Mouse (Mus musculus): ENCODE measurements around the gene Ints3. TPM values are rescaled to one million over a fixed set of nuclear protein-coding genes. Genes with fewer than 3 reads are reported as not detected.
A peak's percentile ranks its signal among the peaks of the same experiment; 100 is the strongest.

Gene Ints3
- polyA plus RNA-seq (2015; fragmentation: Nextera tagmentation; extraction: Ambion mirVana) = 30.8 and 31.7 TPM in 2 replicates

- H3K4me2 ChIP-seq (ENCODE audit: low read length) = peak within 1 kb of the TSS; percentile 91
- peak within 1 kb of the TSS; percentile 94 for H3K9ac ChIP-seq (ENCODE audit: low read depth, low read length)
- no peaks in the 10 kb centered on the region for H3K36me3 ChIP-seq (ENCODE audit: control insufficient read depth, insufficient read depth, low read length)
- peak within 1 kb of the TSS; percentile 95 for H3K27ac ChIP-seq (ENCODE audit: low read length)
- H3K4me1 ChIP-seq (ENCODE audit: control insufficient read depth, insufficient read depth, low read length) = peaks cover 22% of the 10 kb centered on the region
- H3K27me3 ChIP-seq (ENCODE audit: control insufficient read depth, insufficient read depth, low read depth, low read length) = no peaks in the 10 kb centered on the region
- no peaks in the 10 kb centered on the region for H3K9me3 ChIP-seq (replicated peaks; ENCODE audit: control insufficient read depth, low read length, poor library complexity, severe bottlenecking)
- peak within 1 kb of the TSS; percentile 71 for H3K4me3 ChIP-seq (ENCODE audit: low read depth, low read length)
- under 1% methylated on average over 50 of the region's 52 CpGs for WGBS
- peak; percentile 100 for ATAC-seq
Observed at GRCm38 (mm10) chr3:90433381-90434020, at the start of gene Ints3. TSS of gene Ints3 (minus strand) at chr3:90433622.

GRCm38 (mm10) chr3:90475831-90476611 is 42.6 kb upstream of the Ints3 start, which contains the start of gene Ilf2:
TSS of gene Ilf2 (plus strand) at chr3:90476126.
- H3K4me3 ChIP-seq (ENCODE audit: low read depth, low read length) = peak within 1 kb of the TSS; percentile 72
- under 1% methylated on average over 45 of the region's 45 CpGs for WGBS
- H3K9ac ChIP-seq (ENCODE audit: low read depth, low read length) = peak within 1 kb of the TSS; percentile 78
- peaks cover 3% of the 10 kb centered on the region; the same call in 1 of the 2 replicates for H3K36me3 ChIP-seq (ENCODE audit: control insufficient read depth, insufficient read depth, low read length)
- H3K27ac ChIP-seq (ENCODE audit: low read length) = peak within 1 kb of the TSS; percentile 91
- peaks cover 12% of the 10 kb centered on the region for H3K4me1 ChIP-seq (ENCODE audit: control insufficient read depth, insufficient read depth, low read length)
- no peaks in the 10 kb centered on the region for H3K27me3 ChIP-seq (ENCODE audit: control insufficient read depth, insufficient read depth, low read depth, low read length)
- H3K9me3 ChIP-seq (replicated peaks; ENCODE audit: control insufficient read depth, low read length, poor library complexity, severe bottlenecking) = no peaks in the 10 kb centered on the region
- peak; percentile 99 for ATAC-seq
- H3K4me2 ChIP-seq (ENCODE audit: low read length) = peak within 1 kb of the TSS; percentile 63

DNA sequence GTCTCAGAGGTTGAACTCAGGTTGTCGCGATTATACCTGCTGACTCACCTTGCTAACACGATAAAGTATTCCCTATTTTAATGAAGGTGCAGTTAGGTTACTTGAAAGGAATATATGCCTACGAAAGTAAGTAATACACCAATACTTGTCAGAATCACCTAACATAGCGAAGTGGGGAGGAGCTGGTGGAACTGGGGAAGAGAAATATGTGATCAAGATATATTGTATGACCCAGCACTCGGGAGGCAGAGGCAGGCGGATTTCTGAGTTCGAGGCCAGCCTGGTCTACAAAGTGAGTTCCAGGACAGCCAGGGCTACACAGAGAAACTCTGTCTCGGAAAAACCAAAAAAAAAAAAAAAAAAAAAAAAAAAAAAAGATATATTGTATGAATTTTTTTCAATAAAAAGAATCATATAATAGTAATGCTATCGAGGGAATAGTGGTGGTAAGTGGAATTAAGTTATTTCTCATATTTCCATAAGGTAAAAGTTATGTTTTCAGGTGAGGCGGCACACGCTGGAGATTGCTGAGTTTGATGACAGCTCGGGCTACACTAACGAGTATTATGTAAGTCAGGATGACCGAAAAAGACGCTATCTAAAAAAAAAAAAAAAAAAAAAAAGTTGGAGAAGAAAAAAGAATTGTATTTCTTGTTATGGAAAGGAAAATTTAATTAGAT is 41.9 kb upstream of the Ints3 start:
- Histone ChIP-seq H3K27me3 (ENCODE audit: control insufficient read depth, insufficient read depth, low read depth, low read length) (no peaks in the 10 kb centered on the region), H3K27ac (ENCODE audit: low read length) (no peak overlapping the region), H3K4me1 (ENCODE audit: control insufficient read depth, insufficient read depth, low read length) (peaks cover 12% of the 10 kb centered on the region), H3K9ac (ENCODE audit: low read depth, low read length) (no peak overlapping the region), H3K36me3 (ENCODE audit: control insufficient read depth, insufficient read depth, low read length) (0 out of 2 replicates have a peak, but pooled peaks cover 3% of the 10 kb centered on the region), H3K4me2 (ENCODE audit: low read length) (peak overlapping the region; percentile 45), H3K4me3 (ENCODE audit: low read depth, low read length) (peak overlapping the region; percentile 39), H3K9me3 (replicated peaks; ENCODE audit: control insufficient read depth, low read length, poor library complexity, severe bottlenecking) (no peaks in the 10 kb centered on the region)
- peak; percentile 46 for ATAC-seq
- 44% methylated on average over 15 of the region's 16 CpGs for WGBS

GRCm38 (mm10) chr3:90472213-90472612 is 38.8 kb upstream of the Ints3 start:
- no peak overlapping the region for H3K4me3 ChIP-seq (ENCODE audit: low read depth, low read length)
- no peak overlapping the region for H3K4me2 ChIP-seq (ENCODE audit: low read length)
- no peak overlapping the region for H3K9ac ChIP-seq (ENCODE audit: low read depth, low read length)
- H3K27me3 ChIP-seq (ENCODE audit: control insufficient read depth, insufficient read depth, low read depth, low read length) = 0 out of 2 replicates have a peak, but pooled peaks cover 3% of the 10 kb centered on the region
- 29% methylated on average over 3 of the region's 3 CpGs for WGBS
- H3K9me3 ChIP-seq (replicated peaks; ENCODE audit: control insufficient read depth, low read length, poor library complexity, severe bottlenecking) = no peaks in the 10 kb centered on the region
- H3K27ac ChIP-seq (ENCODE audit: low read length) = no peak overlapping the region
- no peaks in the 10 kb centered on the region for H3K36me3 ChIP-seq (ENCODE audit: control insufficient read depth, insufficient read depth, low read length)
- peaks cover 5% of the 10 kb centered on the region for H3K4me1 ChIP-seq (ENCODE audit: control insufficient read depth, insufficient read depth, low read length)
- ATAC-seq = no peak

GRCm38 (mm10) chr3:90467618-90468300 is 34.3 kb upstream of the Ints3 start:
- ATAC-seq = no peak
- Histone ChIP-seq H3K27me3 (ENCODE audit: control insufficient read depth, insufficient read depth, low read depth, low read length) (peaks cover 34% of the 10 kb centered on the region), H3K36me3 (ENCODE audit: control insufficient read depth, insufficient read depth, low read length) (no peaks in the 10 kb centered on the region), H3K9me3 (replicated peaks; ENCODE audit: control insufficient read depth, low read length, poor library complexity, severe bottlenecking) (no peaks in the 10 kb centered on the region), H3K4me2 (ENCODE audit: low read length) (no peak overlapping the region), H3K27ac (ENCODE audit: low read length) (no peak overlapping the region), H3K9ac (ENCODE audit: low read depth, low read length) (no peak overlapping the region), H3K4me3 (ENCODE audit: low read depth, low read length) (no peak overlapping the region), H3K4me1 (ENCODE audit: control insufficient read depth, insufficient read depth, low read length) (peaks cover 10% of the 10 kb centered on the region)
- whole genome bisulfite sequencing = 91% methylated on average over 10 of the region's 10 CpGs

DNA sequence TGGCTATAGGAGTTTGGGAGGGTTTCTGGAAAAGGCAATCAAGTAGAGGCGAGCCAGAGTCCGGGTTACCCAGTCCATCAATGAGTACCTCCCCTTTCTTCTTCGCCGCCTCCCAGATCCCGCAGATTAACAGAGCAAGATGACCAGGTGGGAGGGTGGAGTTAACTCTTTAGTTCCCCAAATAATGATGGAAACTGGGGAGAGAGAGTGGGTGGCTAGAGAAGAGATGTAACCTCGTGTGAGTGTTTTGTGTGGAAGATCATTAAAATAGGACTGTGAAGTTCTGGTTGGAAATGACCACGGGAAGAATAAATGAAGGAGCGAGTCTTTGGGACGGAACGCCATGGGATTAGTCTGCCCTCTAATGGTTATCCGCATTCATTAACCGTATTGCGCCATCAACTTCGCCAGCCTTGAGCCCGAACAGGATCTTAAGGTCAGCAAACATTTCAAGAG is 32.9 kb upstream of the Ints3 start:
- no peaks in the 10 kb centered on the region for H3K9me3 ChIP-seq (replicated peaks; ENCODE audit: control insufficient read depth, low read length, poor library complexity, severe bottlenecking)
- peaks cover 43% of the 10 kb centered on the region for H3K27me3 ChIP-seq (ENCODE audit: control insufficient read depth, insufficient read depth, low read depth, low read length)
- peaks cover 10% of the 10 kb centered on the region for H3K4me1 ChIP-seq (ENCODE audit: control insufficient read depth, insufficient read depth, low read length)
- H3K4me2 ChIP-seq (ENCODE audit: low read length) = peak overlapping the region; percentile 98
- no peak overlapping the region for H3K27ac ChIP-seq (ENCODE audit: low read length)
- peak overlapping the region; percentile 61; the same call in 1 of the 2 replicates for H3K9ac ChIP-seq (ENCODE audit: low read depth, low read length)
- ATAC-seq = peak; percentile 50
- H3K36me3 ChIP-seq (ENCODE audit: control insufficient read depth, insufficient read depth, low read length) = no peaks in the 10 kb centered on the region
- peak overlapping the region; percentile 65 for H3K4me3 ChIP-seq (ENCODE audit: low read depth, low read length)
- under 1% methylated on average over 15 of the region's 15 CpGs for WGBS

- Histone ChIP-seq H3K27ac (ENCODE audit: low read length) (no peak within 1 kb of the TSS), H3K27me3 (ENCODE audit: control insufficient read depth, insufficient read depth, low read depth, low read length) (peaks cover 43% of the 10 kb centered on the region)
- WGBS = 0% methylated on average over 21 of the region's 49 CpGs
Observed at GRCm38 (mm10) chr3:90465686-90466310, 32.4 kb upstream of the Ints3 start, which contains the start of gene Npr1. TSS of gene Npr1 (minus strand) at chr3:90465866.

DNA sequence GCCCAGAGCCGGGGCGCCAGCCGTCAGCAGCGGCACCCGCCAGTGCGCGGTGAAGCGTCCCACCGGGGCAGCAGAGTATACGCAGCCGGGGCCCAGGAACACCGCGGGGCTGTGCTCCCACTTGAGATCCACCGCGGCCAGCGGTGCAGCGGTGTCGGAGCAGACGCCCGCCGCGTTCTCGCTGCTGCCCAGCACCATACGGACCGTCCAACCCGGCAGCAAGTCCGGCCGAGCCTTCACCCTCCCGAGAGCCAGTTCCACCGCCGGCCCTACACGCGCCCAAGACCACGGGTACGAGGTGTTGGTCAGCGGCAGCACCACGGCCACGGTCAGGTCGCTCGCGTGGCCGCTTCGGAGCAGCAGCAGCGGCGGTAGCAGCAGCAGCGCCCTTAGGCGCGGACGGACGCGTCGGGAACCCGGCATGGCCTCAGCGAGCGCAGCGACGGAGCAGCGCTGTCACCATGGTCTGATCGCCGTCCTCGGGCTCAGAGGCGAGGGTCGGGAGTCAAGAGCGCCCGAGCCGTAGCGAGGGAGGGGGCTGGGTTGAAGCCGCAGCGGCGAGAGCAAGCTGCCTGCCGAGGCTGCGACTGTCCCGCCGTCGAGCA is 31.8 kb upstream of the Ints3 start:
- Histone ChIP-seq H3K9ac (ENCODE audit: low read depth, low read length) (peak overlapping the region; percentile 61), H3K27me3 (ENCODE audit: control insufficient read depth, insufficient read depth, low read depth, low read length) (peaks cover 43% of the 10 kb centered on the region)
- under 1% methylated on average over 75 of the region's 75 CpGs for WGBS

More at GRCm38 (mm10) chr3:90465686-90466310, 32.4 kb upstream of the Ints3 start, which contains the start of gene Npr1:
- Histone ChIP-seq H3K4me1 (ENCODE audit: control insufficient read depth, insufficient read depth, low read length) (peaks cover 10% of the 10 kb centered on the region), H3K36me3 (ENCODE audit: control insufficient read depth, insufficient read depth, low read length) (no peaks in the 10 kb centered on the region), H3K9ac (ENCODE audit: low read depth, low read length) (peak within 1 kb of the TSS; percentile 61), H3K4me2 (ENCODE audit: low read length) (peak within 1 kb of the TSS; percentile 98), H3K9me3 (replicated peaks; ENCODE audit: control insufficient read depth, low read length, poor library complexity, severe bottlenecking) (no peaks in the 10 kb centered on the region), H3K4me3 (ENCODE audit: low read depth, low read length) (peak within 1 kb of the TSS; percentile 65)
- peak; percentile 47 for ATAC-seq

More for the DNA sequence above, 31.8 kb upstream of the Ints3 start:
- Histone ChIP-seq H3K27ac (ENCODE audit: low read length) (no peak overlapping the region), H3K9me3 (replicated peaks; ENCODE audit: control insufficient read depth, low read length, poor library complexity, severe bottlenecking) (no peaks in the 10 kb centered on the region), H3K4me1 (ENCODE audit: control insufficient read depth, insufficient read depth, low read length) (peaks cover 10% of the 10 kb centered on the region), H3K4me2 (ENCODE audit: low read length) (peak overlapping the region; percentile 98), H3K4me3 (ENCODE audit: low read depth, low read length) (peak overlapping the region; percentile 65), H3K36me3 (ENCODE audit: control insufficient read depth, insufficient read depth, low read length) (no peaks in the 10 kb centered on the region)
- ATAC-seq = peak; percentile 36

Measured in midbrain, embryonic 16.5 days (tissue).